Mouse (Mus musculus): ENCODE results near the gene Tmem161a. TPM values are rescaled to one million over a fixed set of nuclear protein-coding genes. Genes with fewer than 3 reads are reported as not detected.

Tmem161a gene
- total and polyA plus RNA-seq, 3 experiments: 48.5 to 73.6 (median 65.0) TPM

GRCm38 (mm10) chr8:70173320-70173719 is 1.2 kb downstream of the Tmem161a start:
- Histone ChIP-seq H3K27ac (ENCODE audit: insufficient read depth, low read depth) (no peak overlapping the region; the same call in 1 of the 2 replicates), H3K9ac (ENCODE audit: insufficient read depth, low read depth) (peak overlapping the region; percentile 71; the same call in 1 of the 2 replicates), H3K4me2 (ENCODE audit: insufficient read depth, low read depth, poor library complexity, severe bottlenecking) (peak overlapping the region; percentile 63; the same call in 1 of the 2 replicates), H3K79me2 (replicated peaks; ENCODE audit: control insufficient read depth, extremely low read depth, insufficient read depth, poor library complexity, severe bottlenecking) (peaks cover 13% of the 10 kb centered on the region), H3K9me3 (replicated peaks; ENCODE audit: low read length) (no peaks in the 10 kb centered on the region), H3K4me1 (ENCODE audit: control insufficient read depth in 1 of 2, insufficient read depth in 2 of 2) (peaks cover 12 to 61% of the 10 kb centered on the region in 2 experiments; a peak in 3 of 4 replicates), H3K36me3 (replicated peaks in 1 of 2; ENCODE audit: control insufficient read depth in 1 of 2, insufficient read depth in 1 of 2, low read length in 1 of 2) (peaks cover 16 to 39% of the 10 kb centered on the region in 2 experiments), H3K27me3 (replicated peaks) (no peaks in the 10 kb centered on the region), H3K4me3 (replicated peaks in 1 of 3; ENCODE audit: low read depth in 2 of 3, low read length in 2 of 3, poor library complexity in 1 of 3) (peak overlapping the region; percentile 28 to 78 (median 46))
- dilution Hi-C loops (cut with MboI; ENCODE audit: extremely low pct_ligation_motif_present, extremely low pct_unique_long_range_greater_than_20kb, low sequenced_read_pairs): no loop called here
- DNase-seq (ENCODE audit: extremely low read depth): no peak
- TF ChIP-seq CHD2 (IDR thresholded peaks at IDR 0.05; ENCODE audit: low read length) (no peak), MXI1 (IDR thresholded peaks at IDR 0.05; ENCODE audit: low read depth, low read length) (no peak), UBTF (IDR thresholded peaks at IDR 0.05; ENCODE audit: low read depth, low read length) (no peak), CTCF (conservative IDR thresholded peaks at IDR 0.05 in 1 of 2, IDR thresholded peaks at IDR 0.05 in 1 of 2; ENCODE audit: low read depth in 2 of 2, low read length in 2 of 2) (no peak), PAX5 (IDR thresholded peaks at IDR 0.05; ENCODE audit: low read length) (no peak), CHD1 (IDR thresholded peaks at IDR 0.05; ENCODE audit: low read depth, low read length) (no peak), MAX (IDR thresholded peaks at IDR 0.05; ENCODE audit: low read length) (no peak), USF2 (conservative IDR thresholded peaks at IDR 0.05; ENCODE audit: low read depth, low read length) (no peak)
- in situ Hi-C loops (cut with MboI; ENCODE audit: low pct_ligation_motif_present, low pct_unique_long_range_greater_than_20kb, low sequenced_read_pairs): loop anchor here (5.0 kb wide), 1 partner anchor 39 kb away; the partner anchor contains the start of gene Slc25a42

GRCm38 (mm10) chr8:70174079-70174478 is 1.9 kb downstream of the Tmem161a start:
- in situ Hi-C loops (cut with MboI; ENCODE audit: low pct_ligation_motif_present, low pct_unique_long_range_greater_than_20kb, low sequenced_read_pairs) (loop anchor here (5.0 kb wide), 1 partner anchor 38 kb away; the partner anchor contains the start of gene Slc25a42), dilution Hi-C loops (cut with MboI; ENCODE audit: extremely low pct_ligation_motif_present, extremely low pct_unique_long_range_greater_than_20kb, low sequenced_read_pairs) (no loop called here)
- H3K27ac ChIP-seq (ENCODE audit: insufficient read depth, low read depth): peak overlapping the region; percentile 37
- H3K27me3 ChIP-seq (replicated peaks): no peaks in the 10 kb centered on the region
- H3K9me3 ChIP-seq (replicated peaks; ENCODE audit: low read length): no peaks in the 10 kb centered on the region
- TF ChIP-seq PAX5 (IDR thresholded peaks at IDR 0.05; ENCODE audit: low read length) (no peak), SIN3A (IDR thresholded peaks at IDR 0.05; ENCODE audit: low read length) (peak; percentile 38; the same call in 1 of the 2 replicates), ZMIZ1 (IDR thresholded peaks at IDR 0.05; ENCODE audit: low read depth, low read length) (no peak), MEF2A (IDR thresholded peaks at IDR 0.05; ENCODE audit: borderline replicate concordance, low read depth, low read length) (peak; percentile 95), MXI1 (IDR thresholded peaks at IDR 0.05; ENCODE audit: low read depth, low read length) (peak; percentile 42; the same call in 1 of the 2 replicates), KAT2A (IDR thresholded peaks at IDR 0.05; ENCODE audit: insufficient replicate concordance, low read length) (no peak), USF1 (IDR thresholded peaks at IDR 0.05; ENCODE audit: low read depth, low read length) (no peak), ZC3H11A (IDR thresholded peaks at IDR 0.05; ENCODE audit: low read depth, low read length) (no peak), ELF1 (IDR thresholded peaks at IDR 0.05; ENCODE audit: low read depth, low read length) (no peak), ETS1 (conservative IDR thresholded peaks at IDR 0.05; ENCODE audit: low read depth, low read length) (peak; percentile 48; the same call in 1 of the 2 replicates), TBP (conservative IDR thresholded peaks at IDR 0.05; ENCODE audit: low read depth, low read length) (0 out of 2 replicates have a peak, but pooled peaks have one; percentile 9), EP300 (IDR thresholded peaks at IDR 0.05; ENCODE audit: low read length) (no peak), CTCF (conservative IDR thresholded peaks at IDR 0.05 in 1 of 2, IDR thresholded peaks at IDR 0.05 in 1 of 2; ENCODE audit: low read depth in 2 of 2, low read length in 2 of 2) (peak in 1 of 2 experiments; percentile 13; a peak in 1 of 4 replicates)
- peak overlapping the region in 2 of 3 experiments; percentile 41 to 45 for H3K4me3 ChIP-seq (replicated peaks in 1 of 3; ENCODE audit: low read depth in 2 of 3, low read length in 2 of 3, poor library complexity in 1 of 3)
- peaks cover 19 to 40% of the 10 kb centered on the region in 2 experiments for H3K36me3 ChIP-seq (replicated peaks in 1 of 2; ENCODE audit: control insufficient read depth in 1 of 2, insufficient read depth in 1 of 2, low read length in 1 of 2)
- H3K4me2 ChIP-seq (ENCODE audit: insufficient read depth, low read depth, poor library complexity, severe bottlenecking): peak overlapping the region; percentile 63
- peaks cover 12 to 53% of the 10 kb centered on the region in 2 experiments; a peak in 3 of 4 replicates for H3K4me1 ChIP-seq (ENCODE audit: control insufficient read depth in 1 of 2, insufficient read depth in 2 of 2)
- H3K9ac ChIP-seq (ENCODE audit: insufficient read depth, low read depth): no peak overlapping the region; the same call in 1 of the 2 replicates
- peaks cover 13% of the 10 kb centered on the region for H3K79me2 ChIP-seq (replicated peaks; ENCODE audit: control insufficient read depth, extremely low read depth, insufficient read depth, poor library complexity, severe bottlenecking)
- DNase-seq (ENCODE audit: extremely low read depth): peak; percentile 73
